Mouse (Mus musculus): ENCODE measurements around the gene Tas2r143. TPM values are rescaled to one million over a fixed set of nuclear protein-coding genes. Genes with fewer than 3 reads are reported as not detected.
A peak's percentile ranks its signal among the peaks of the same experiment; 100 is the strongest.

Gene Tas2r143
- polyA plus RNA-seq, 1 experiment from 2014 or later: not detected

DNA sequence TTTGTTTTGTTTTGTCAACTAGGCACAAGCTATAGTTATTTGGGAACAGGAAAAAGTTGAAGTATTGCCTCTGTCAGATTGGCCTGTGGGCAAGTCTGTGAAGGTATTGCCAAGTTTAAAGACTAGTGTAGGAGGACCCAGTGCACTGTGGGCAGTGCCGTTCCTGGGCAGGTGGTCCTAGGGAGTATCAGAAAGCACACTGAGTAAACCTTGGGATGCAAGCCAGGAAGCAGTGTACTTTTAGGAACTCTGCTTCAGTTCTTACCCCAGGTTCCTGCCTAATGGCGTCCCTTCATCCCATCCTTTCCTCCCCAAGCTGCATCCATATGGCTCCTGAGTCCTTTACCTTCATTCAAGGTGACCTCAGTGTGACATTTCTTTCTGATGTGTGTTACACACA, 24.9 kb upstream of the Tas2r143 start:
- TF ChIP-seq CTCF (IDR thresholded peaks at IDR 0.05): no peak
- DNase-seq (ENCODE audit: low read depth, low spot score) (no peak), ATAC-seq (no peak)
- ChIA-PET CTCF (interaction anchor here (1.7 to 3.2 kb wide), 3 partner anchors 9 to 26 kb away, joined by 5 to 13 read pairs (median 6); partner anchors contain the start of gene Zyx), POLR2A (interaction anchor here (1.3 kb wide), 1 partner anchor 22 kb away, joined by 4 read pairs; no protein-coding TSS in a partner anchor)
- in situ Hi-C loops (cut with MboI; ENCODE audit: low pct_unique_long_range_greater_than_20kb): no loop called here
- no peaks in the 10 kb centered on the region for H3K27me3 ChIP-seq

DNA sequence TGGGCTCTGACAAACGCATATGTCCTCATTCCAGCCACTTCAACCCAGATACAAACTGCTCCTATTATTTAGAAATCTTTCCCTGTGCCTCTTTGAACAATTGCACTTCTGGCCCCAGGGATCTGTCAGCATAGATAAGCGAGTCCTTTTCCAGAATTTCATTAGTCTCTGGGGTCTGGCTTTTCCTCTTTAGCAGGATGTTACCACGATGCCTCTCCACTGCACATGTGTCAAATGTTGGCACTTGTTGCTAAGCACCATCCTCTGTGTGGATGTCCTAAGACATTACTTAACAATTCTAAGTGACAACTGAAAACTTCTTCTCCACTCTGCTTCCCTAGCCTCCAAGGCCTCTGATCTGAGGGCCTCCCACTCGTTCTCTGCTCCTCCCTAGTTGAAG, 24.0 kb upstream of the Tas2r143 start:
- no peaks in the 10 kb centered on the region for H3K27me3 ChIP-seq
- TF ChIP-seq CTCF (IDR thresholded peaks at IDR 0.05): no peak
- ChIA-PET CTCF (interaction anchor here (1.1 to 3.2 kb wide), 5 partner anchors 9 to 115 kb away, joined by 3 to 13 read pairs (median 5); partner anchors contain the start of gene Zyx), POLR2A (interaction anchor here (1.3 kb wide), 1 partner anchor 23 kb away, joined by 4 read pairs; no protein-coding TSS in a partner anchor)
- in situ Hi-C loops (cut with MboI; ENCODE audit: low pct_unique_long_range_greater_than_20kb): no loop called here
- ATAC-seq (no peak), DNase-seq (ENCODE audit: low read depth, low spot score) (no peak)

DNA sequence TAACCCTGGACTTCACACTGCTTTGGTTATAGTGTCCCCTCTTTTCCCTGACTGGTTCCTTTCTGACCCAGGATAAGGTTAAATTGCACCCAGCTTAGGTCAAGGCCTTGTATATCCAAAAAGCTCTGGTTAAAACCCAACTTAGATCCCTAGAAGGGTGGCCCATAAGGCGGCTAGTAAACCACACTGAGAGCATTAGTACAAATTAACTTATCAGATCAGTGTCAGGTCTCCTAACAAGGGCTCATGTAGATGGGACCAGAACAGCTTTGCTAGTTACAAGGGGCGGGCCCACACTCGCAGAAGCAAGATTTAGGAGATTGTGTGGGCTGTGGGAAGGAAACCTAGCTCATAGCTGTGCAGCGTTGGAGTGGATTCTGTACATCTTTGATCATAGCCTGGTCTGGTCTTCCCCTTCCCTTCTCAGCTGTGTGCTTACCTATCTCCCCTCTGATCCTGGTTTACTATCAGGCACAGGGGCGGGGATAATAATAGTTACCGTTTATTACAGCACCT, 23.5 kb upstream of the Tas2r143 start:
- ATAC-seq (no peak), DNase-seq (ENCODE audit: low read depth, low spot score) (no peak)
- TF ChIP-seq CTCF (IDR thresholded peaks at IDR 0.05): no peak
- ChIA-PET POLR2A (interaction anchor here (1.3 kb wide), 1 partner anchor 24 kb away, joined by 4 read pairs; no protein-coding TSS in a partner anchor), CTCF (interaction anchor here (0.6 to 3.2 kb wide), 6 partner anchors 10 to 127 kb away, joined by 3 to 13 read pairs (median 4); partner anchors contain the start of gene Zyx)
- in situ Hi-C loops (cut with MboI; ENCODE audit: low pct_unique_long_range_greater_than_20kb): no loop called here
- H3K27me3 ChIP-seq: no peaks in the 10 kb centered on the region

DNA sequence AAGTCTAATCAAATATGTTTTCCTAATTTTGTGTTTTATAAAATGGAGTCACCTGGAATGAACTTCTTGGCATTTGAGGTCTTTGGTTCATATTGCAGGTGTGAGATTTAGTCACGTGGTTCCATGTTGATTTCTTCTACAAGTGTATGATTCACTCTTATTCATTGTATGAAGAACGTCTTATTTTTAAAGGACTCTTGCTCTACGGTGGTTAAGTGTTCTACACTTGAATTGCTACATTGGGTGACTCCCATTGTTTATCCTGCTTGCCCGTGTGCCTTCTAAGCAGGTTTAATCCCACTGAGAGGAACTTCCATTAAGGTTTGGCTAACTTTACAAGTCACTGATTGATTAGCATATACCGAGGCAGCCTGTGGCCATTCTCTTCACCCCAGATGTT, 22.8 kb upstream of the Tas2r143 start:
- POLR2A ChIA-PET: no interaction called here
- ATAC-seq (no peak), DNase-seq (ENCODE audit: low read depth, low spot score) (no peak)
- in situ Hi-C loops (cut with MboI; ENCODE audit: low pct_unique_long_range_greater_than_20kb): no loop called here
- H3K27me3 ChIP-seq: no peaks in the 10 kb centered on the region
- no peak for TF ChIP-seq CTCF (IDR thresholded peaks at IDR 0.05)
- CTCF ChIA-PET: interaction anchor here (1.0 to 2.1 kb wide), 3 partner anchors 15 to 53 kb away, joined by 3 to 9 read pairs (median 3); partner anchors contain the start of genes Fam131b and Zyx

DNA sequence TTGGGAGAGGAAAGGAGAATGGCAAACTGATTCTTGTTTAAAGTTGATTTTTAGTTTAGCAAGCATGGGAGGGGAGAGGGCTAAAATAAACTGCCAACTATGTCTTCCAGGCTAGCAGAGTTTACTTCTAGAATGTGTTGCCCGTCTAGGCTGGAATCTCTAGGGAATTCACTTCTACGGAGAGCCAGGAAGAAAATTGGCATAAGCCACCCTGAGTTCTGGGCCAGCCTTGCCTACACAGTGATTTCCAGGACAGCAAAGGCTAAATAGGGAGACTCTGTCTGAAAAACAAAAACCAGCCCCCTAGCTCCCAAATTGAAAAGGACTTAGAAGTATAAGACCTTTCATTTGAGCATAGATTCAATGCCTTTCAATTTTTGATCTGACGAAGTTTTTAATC, 20.5 kb upstream of the Tas2r143 start:
- CTCF ChIA-PET: interaction anchor here (1.4 to 1.5 kb wide), 2 partner anchors 12 to 72 kb away, joined by 3 to 4 read pairs; no protein-coding TSS in a partner anchor
- TF ChIP-seq CTCF (IDR thresholded peaks at IDR 0.05): no peak
- H3K27me3 ChIP-seq: no peaks in the 10 kb centered on the region
- ATAC-seq (no peak), DNase-seq (ENCODE audit: low read depth, low spot score) (no peak)
- POLR2A ChIA-PET: no interaction called here
- in situ Hi-C loops (cut with MboI; ENCODE audit: low pct_unique_long_range_greater_than_20kb): no loop called here

GRCm38 (mm10) chr6:42380416-42381144, 19.5 kb upstream of the Tas2r143 start:
- CTCF ChIA-PET: interaction anchor here (0.6 to 2.5 kb wide), 5 partner anchors 13 to 32 kb away, joined by 3 to 8 read pairs (median 5); no protein-coding TSS in a partner anchor
- in situ Hi-C loops (cut with MboI; ENCODE audit: low pct_unique_long_range_greater_than_20kb): loop anchor here (5.0 kb wide), 1 partner anchor 197 kb away; no protein-coding TSS in a partner anchor
- ATAC-seq: no peak
- peak; percentile 88 for TF ChIP-seq CTCF (IDR thresholded peaks at IDR 0.05)
- POLR2A ChIA-PET: no interaction called here
- no peak for DNase-seq (ENCODE audit: low read depth, low spot score)
- no peaks in the 10 kb centered on the region for H3K27me3 ChIP-seq

GRCm38 (mm10) chr6:42381221-42381620, 18.8 kb upstream of the Tas2r143 start:
- H3K27me3 ChIP-seq: no peaks in the 10 kb centered on the region
- ChIA-PET POLR2A (interaction anchor here (0.6 kb wide), 1 partner anchor 31 kb away, joined by 3 read pairs; no protein-coding TSS in a partner anchor), CTCF (interaction anchor here (0.8 to 2.5 kb wide), 4 partner anchors 12 to 33 kb away, joined by 5 to 8 read pairs (median 5); no protein-coding TSS in a partner anchor)
- ATAC-seq: no peak
- no peak for DNase-seq (ENCODE audit: low read depth, low spot score)
- TF ChIP-seq CTCF (IDR thresholded peaks at IDR 0.05): no peak
- in situ Hi-C loops (cut with MboI; ENCODE audit: low pct_unique_long_range_greater_than_20kb): loop anchor here (5.0 kb wide), 1 partner anchor 196 kb away; no protein-coding TSS in a partner anchor

DNA sequence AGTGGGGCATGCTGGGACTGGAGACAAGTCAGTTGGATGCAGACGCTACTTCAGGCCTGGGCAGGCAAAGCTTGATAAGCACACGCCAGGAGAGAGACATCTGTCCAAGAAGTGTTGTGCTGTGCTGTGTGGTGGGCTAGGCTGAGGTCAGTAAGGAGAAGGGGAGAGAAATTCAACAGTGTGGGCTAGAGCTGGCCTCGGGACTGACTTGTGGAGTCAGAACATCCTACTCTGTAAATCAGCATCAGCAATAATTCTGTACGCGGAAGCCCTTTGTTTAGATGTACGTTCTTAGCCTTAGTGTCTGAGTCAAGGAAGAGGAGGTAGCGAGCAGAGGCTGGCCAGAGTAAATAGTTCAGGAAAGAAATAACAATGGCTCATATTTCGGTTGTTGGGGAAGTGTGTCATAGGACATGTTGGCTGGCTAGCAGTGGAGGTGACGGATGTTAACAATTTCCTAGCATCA, 18.1 kb upstream of the Tas2r143 start:
- ChIA-PET POLR2A (no interaction called here), CTCF (interaction anchor here (1.0 to 2.5 kb wide), 3 partner anchors 11 to 33 kb away, joined by 5 to 8 read pairs (median 5); no protein-coding TSS in a partner anchor)
- TF ChIP-seq CTCF (IDR thresholded peaks at IDR 0.05): no peak
- DNase-seq (ENCODE audit: low read depth, low spot score): no peak
- ATAC-seq: no peak
- H3K27me3 ChIP-seq: no peaks in the 10 kb centered on the region
- in situ Hi-C loops (cut with MboI; ENCODE audit: low pct_unique_long_range_greater_than_20kb): loop anchor here (5.0 kb wide), 1 partner anchor 195 kb away; no protein-coding TSS in a partner anchor

GRCm38 (mm10) chr6:42383360-42383759, 16.7 kb upstream of the Tas2r143 start:
- CTCF ChIA-PET: interaction anchor here (1.9 kb wide), 1 partner anchor 34 kb away, joined by 5 read pairs; the partner anchor contains the start of gene Zyx
- in situ Hi-C loops (cut with MboI; ENCODE audit: low pct_unique_long_range_greater_than_20kb): loop anchor here (5.0 kb wide), 1 partner anchor 194 kb away; no protein-coding TSS in a partner anchor
- POLR2A ChIA-PET: no interaction called here
- ATAC-seq (no peak), DNase-seq (ENCODE audit: low read depth, low spot score) (no peak)
- H3K27me3 ChIP-seq: no peaks in the 10 kb centered on the region
- TF ChIP-seq CTCF (IDR thresholded peaks at IDR 0.05): no peak

DNA sequence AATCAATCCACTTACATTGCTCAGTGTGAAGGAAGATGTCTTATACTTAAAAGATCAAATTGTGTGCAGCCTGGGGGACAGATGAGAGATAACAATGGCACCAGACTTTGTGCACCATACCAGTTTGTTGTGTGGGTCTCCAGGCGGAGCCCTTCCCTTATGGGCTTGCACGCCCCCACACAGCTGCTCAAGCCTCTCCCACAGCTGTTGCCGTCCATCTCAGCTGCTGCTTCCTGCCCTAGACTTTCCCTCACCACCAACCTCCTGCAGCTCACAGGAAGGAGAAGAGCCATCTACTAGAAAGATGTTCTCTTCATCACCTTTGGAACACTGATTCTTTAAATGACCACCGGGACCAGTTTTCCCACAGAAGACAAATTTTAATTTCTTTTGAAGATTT, 14.4 kb upstream of the Tas2r143 start:
- ChIA-PET CTCF (interaction anchor here (1.0 to 1.7 kb wide), 2 partner anchors 37 to 50 kb away, joined by 3 to 6 read pairs; no protein-coding TSS in a partner anchor), POLR2A (no interaction called here)
- no peaks in the 10 kb centered on the region for H3K27me3 ChIP-seq
- DNase-seq (ENCODE audit: low read depth, low spot score) (no peak), ATAC-seq (no peak)
- in situ Hi-C loops (cut with MboI; ENCODE audit: low pct_unique_long_range_greater_than_20kb): no loop called here
- TF ChIP-seq CTCF (IDR thresholded peaks at IDR 0.05): no peak
